Mouse (Mus musculus) cerebellum, adult 2 months (tissue): ENCODE data around the gene Prkar2b.

Experiments
- CTCF ChIP-seq: fragments of 200-500 bp; IDR thresholded peaks from 2 replicates; pipeline ENCODE4 v1.5.1; 2011; ENCODE audit warnings: low read depth, mild to moderate bottlenecking, control low read depth, low read length, moderate library complexity, borderline replicate concordance; ENCODE audit not compliant: insufficient read depth
- POLR2A ChIP-seq: fragments of 200-500 bp; IDR thresholded peaks from 2 replicates; pipeline ENCODE4 v1.6.1; 2011; ENCODE audit warnings: low read length, control low read depth, borderline replicate concordance; ENCODE audit not compliant: insufficient read depth

DNA sequence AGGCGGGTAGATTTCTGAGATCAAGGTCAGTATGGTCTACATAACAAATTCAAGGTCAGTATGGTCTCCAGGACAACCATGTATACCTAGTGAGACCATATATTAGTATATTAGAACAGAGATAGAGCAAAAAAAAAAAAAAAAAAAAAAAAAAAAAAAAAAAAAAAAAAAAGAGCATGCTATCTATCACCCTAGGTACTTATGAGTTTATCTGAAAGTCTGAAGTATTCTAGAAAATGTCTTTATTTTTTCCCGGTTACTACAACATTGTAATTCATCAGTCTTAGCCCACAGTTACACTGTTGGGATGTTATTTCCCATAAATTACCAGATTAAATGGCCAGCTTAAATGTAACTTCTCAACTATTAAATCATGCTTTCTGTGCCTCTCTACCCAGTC, 116.7 kb downstream of the Prkar2b start:
- no peak for TF ChIP-seq CTCF
- no peak for TF ChIP-seq POLR2A
